Mouse (Mus musculus): ENCODE measurements around the gene Tmem229b. TPM values are rescaled to one million over a fixed set of nuclear protein-coding genes. Genes with fewer than 3 reads are reported as not detected.
"Not testable (repeated sequence)": the region's sequence is repeated elsewhere in the genome, so short reads cannot be mapped to it uniquely, and the experiment has no call there.

Tmem229b gene
- polyA plus RNA-seq, 1 experiment: 1.4 TPM

DNA sequence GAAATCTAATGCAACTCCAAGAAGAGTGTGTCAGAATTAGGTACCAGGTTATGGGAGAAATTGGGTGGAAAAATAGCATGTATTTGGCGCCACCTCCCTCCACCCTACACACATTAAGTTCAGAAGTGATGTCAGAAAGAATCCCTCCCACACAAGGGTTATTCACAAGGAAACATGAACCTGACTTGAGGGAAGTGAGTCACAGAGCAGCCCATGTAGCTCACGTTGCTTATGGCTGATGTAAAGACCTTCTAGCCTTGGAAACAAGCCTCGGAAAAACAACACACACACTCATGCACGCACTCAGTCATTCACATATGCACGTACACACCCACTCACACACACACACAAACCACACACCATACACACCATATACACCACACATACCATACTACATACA is 67.3 kb downstream of the Tmem229b start:
- Histone ChIP-seq H3K27ac (ENCODE audit: insufficient read depth, low read length) (no peak overlapping the region), H3K4me3 (ENCODE audit: low read depth, low read length) (no peak overlapping the region), H3K9me3 (replicated peaks; ENCODE audit: control insufficient read depth, insufficient read depth, low read length, poor library complexity, severe bottlenecking) (no peaks in the 10 kb centered on the region), H3K4me1 (ENCODE audit: control insufficient read depth, insufficient read depth, low read length) (no peaks in the 10 kb centered on the region), H3K36me3 (ENCODE audit: control insufficient read depth, insufficient read depth, low read length, poor library complexity, severe bottlenecking) (no peaks in the 10 kb centered on the region), H3K27me3 (ENCODE audit: control insufficient read depth, insufficient read depth, low read length, poor library complexity, severe bottlenecking) (no peaks in the 10 kb centered on the region), H3K9ac (ENCODE audit: low read depth, poor library complexity, severe bottlenecking) (no peak overlapping the region)
- TF ChIP-seq POLR2A (IDR thresholded peaks at IDR 0.05; ENCODE audit: insufficient read depth, low read length) (no peak), CTCF (IDR thresholded peaks at IDR 0.05; ENCODE audit: low read depth, low read length) (no peak), EP300 (IDR thresholded peaks at IDR 0.05; ENCODE audit: insufficient read depth, low read depth, low read length) (no peak)

GRCm38 (mm10) chr12:78939393-78940037 is 67.9 kb downstream of the Tmem229b start:
- H3K9ac ChIP-seq (ENCODE audit: low read depth, poor library complexity, severe bottlenecking): no peak overlapping the region
- H3K36me3 ChIP-seq (ENCODE audit: control insufficient read depth, insufficient read depth, low read length, poor library complexity, severe bottlenecking): no peaks in the 10 kb centered on the region
- no peak overlapping the region for H3K27ac ChIP-seq (ENCODE audit: insufficient read depth, low read length)
- no peaks in the 10 kb centered on the region for H3K4me1 ChIP-seq (ENCODE audit: control insufficient read depth, insufficient read depth, low read length)
- H3K9me3 ChIP-seq (replicated peaks; ENCODE audit: control insufficient read depth, insufficient read depth, low read length, poor library complexity, severe bottlenecking): no peaks in the 10 kb centered on the region
- no peak for TF ChIP-seq POLR2A (IDR thresholded peaks at IDR 0.05; ENCODE audit: insufficient read depth, low read length)
- no peak for TF ChIP-seq CTCF (IDR thresholded peaks at IDR 0.05; ENCODE audit: low read depth, low read length)
- no peak for TF ChIP-seq EP300 (IDR thresholded peaks at IDR 0.05; ENCODE audit: insufficient read depth, low read depth, low read length)
- no peaks in the 10 kb centered on the region for H3K27me3 ChIP-seq (ENCODE audit: control insufficient read depth, insufficient read depth, low read length, poor library complexity, severe bottlenecking)
- no peak overlapping the region for H3K4me3 ChIP-seq (ENCODE audit: low read depth, low read length)

- TF ChIP-seq CTCF (IDR thresholded peaks at IDR 0.05; ENCODE audit: low read depth, low read length) (no peak), EP300 (IDR thresholded peaks at IDR 0.05; ENCODE audit: insufficient read depth, low read depth, low read length) (no peak), POLR2A (IDR thresholded peaks at IDR 0.05; ENCODE audit: insufficient read depth, low read length) (no peak)
- H3K27me3 ChIP-seq (ENCODE audit: control insufficient read depth, insufficient read depth, low read length, poor library complexity, severe bottlenecking): no peaks in the 10 kb centered on the region
- no peaks in the 10 kb centered on the region for H3K4me1 ChIP-seq (ENCODE audit: control insufficient read depth, insufficient read depth, low read length)
Measured at GRCm38 (mm10) chr12:78936494-78936893, 70.9 kb downstream of the Tmem229b start.

DNA sequence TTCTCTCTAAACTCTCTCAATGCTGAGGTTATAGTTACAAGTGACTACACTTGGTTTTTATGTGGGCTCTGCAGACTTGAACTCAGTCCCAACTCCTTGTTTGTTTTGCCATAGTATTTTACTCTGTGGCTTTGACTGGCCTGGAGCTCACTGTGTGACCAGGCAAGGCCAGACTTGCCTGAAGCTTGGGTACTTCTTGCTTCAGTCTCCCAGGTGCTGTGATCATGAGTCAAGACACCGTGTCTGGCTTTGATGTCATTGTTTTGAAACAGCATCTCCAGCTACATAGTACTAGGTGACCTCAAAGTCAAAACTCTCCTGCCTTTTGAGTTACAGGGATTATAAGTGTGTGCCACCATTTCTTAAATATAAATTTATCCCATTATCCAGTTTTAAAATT is 77.5 kb downstream of the Tmem229b start:
- H3K9ac ChIP-seq (ENCODE audit: low read depth, poor library complexity, severe bottlenecking): no peak overlapping the region
- no peaks in the 10 kb centered on the region for H3K4me1 ChIP-seq (ENCODE audit: control insufficient read depth, insufficient read depth, low read length)
- H3K27me3 ChIP-seq (ENCODE audit: control insufficient read depth, insufficient read depth, low read length, poor library complexity, severe bottlenecking): no peaks in the 10 kb centered on the region
- H3K9me3 ChIP-seq (replicated peaks; ENCODE audit: control insufficient read depth, insufficient read depth, low read length, poor library complexity, severe bottlenecking): no peaks in the 10 kb centered on the region
- no peak overlapping the region for H3K4me3 ChIP-seq (ENCODE audit: low read depth, low read length)
- no peaks in the 10 kb centered on the region for H3K36me3 ChIP-seq (ENCODE audit: control insufficient read depth, insufficient read depth, low read length, poor library complexity, severe bottlenecking)
- H3K27ac ChIP-seq (ENCODE audit: insufficient read depth, low read length): no peak overlapping the region
- TF ChIP-seq CTCF (IDR thresholded peaks at IDR 0.05; ENCODE audit: low read depth, low read length) (no peak), EP300 (IDR thresholded peaks at IDR 0.05; ENCODE audit: insufficient read depth, low read depth, low read length) (no peak), POLR2A (IDR thresholded peaks at IDR 0.05; ENCODE audit: insufficient read depth, low read length) (no peak)

More at GRCm38 (mm10) chr12:78936494-78936893, 70.9 kb downstream of the Tmem229b start:
- no peaks in the 10 kb centered on the region for H3K36me3 ChIP-seq (ENCODE audit: control insufficient read depth, insufficient read depth, low read length, poor library complexity, severe bottlenecking)
- no peak overlapping the region for H3K4me3 ChIP-seq (ENCODE audit: low read depth, low read length)
- H3K9ac ChIP-seq (ENCODE audit: low read depth, poor library complexity, severe bottlenecking): no peak overlapping the region
- no peak overlapping the region for H3K27ac ChIP-seq (ENCODE audit: insufficient read depth, low read length)
- no peaks in the 10 kb centered on the region for H3K9me3 ChIP-seq (replicated peaks; ENCODE audit: control insufficient read depth, insufficient read depth, low read length, poor library complexity, severe bottlenecking)

GRCm38 (mm10) chr12:78927287-78927686 is 80.1 kb downstream of the Tmem229b start:
- H3K9ac ChIP-seq (ENCODE audit: low read depth, poor library complexity, severe bottlenecking): no peak overlapping the region
- H3K27me3 ChIP-seq (ENCODE audit: control insufficient read depth, insufficient read depth, low read length, poor library complexity, severe bottlenecking): no peaks in the 10 kb centered on the region
- no peak overlapping the region for H3K4me3 ChIP-seq (ENCODE audit: low read depth, low read length)
- no peaks in the 10 kb centered on the region for H3K9me3 ChIP-seq (replicated peaks; ENCODE audit: control insufficient read depth, insufficient read depth, low read length, poor library complexity, severe bottlenecking)
- no peaks in the 10 kb centered on the region for H3K4me1 ChIP-seq (ENCODE audit: control insufficient read depth, insufficient read depth, low read length)
- TF ChIP-seq POLR2A (IDR thresholded peaks at IDR 0.05; ENCODE audit: insufficient read depth, low read length) (no peak), CTCF (IDR thresholded peaks at IDR 0.05; ENCODE audit: low read depth, low read length) (no peak), EP300 (IDR thresholded peaks at IDR 0.05; ENCODE audit: insufficient read depth, low read depth, low read length) (no peak)
- no peaks in the 10 kb centered on the region for H3K36me3 ChIP-seq (ENCODE audit: control insufficient read depth, insufficient read depth, low read length, poor library complexity, severe bottlenecking)
- no peak overlapping the region for H3K27ac ChIP-seq (ENCODE audit: insufficient read depth, low read length)

- no peaks in the 10 kb centered on the region for H3K4me1 ChIP-seq (ENCODE audit: control insufficient read depth, insufficient read depth, low read length)
- no peaks in the 10 kb centered on the region for H3K27me3 ChIP-seq (ENCODE audit: control insufficient read depth, insufficient read depth, low read length, poor library complexity, severe bottlenecking)
- no peak for TF ChIP-seq EP300 (IDR thresholded peaks at IDR 0.05; ENCODE audit: insufficient read depth, low read depth, low read length)
- TF ChIP-seq POLR2A (IDR thresholded peaks at IDR 0.05; ENCODE audit: insufficient read depth, low read length): no peak
- TF ChIP-seq CTCF (IDR thresholded peaks at IDR 0.05; ENCODE audit: low read depth, low read length): no peak
- H3K36me3 ChIP-seq (ENCODE audit: control insufficient read depth, insufficient read depth, low read length, poor library complexity, severe bottlenecking): no peaks in the 10 kb centered on the region
- H3K4me3 ChIP-seq (ENCODE audit: low read depth, low read length): no peak overlapping the region
- no peaks in the 10 kb centered on the region for H3K9me3 ChIP-seq (replicated peaks; ENCODE audit: control insufficient read depth, insufficient read depth, low read length, poor library complexity, severe bottlenecking)
- no peak overlapping the region for H3K27ac ChIP-seq (ENCODE audit: insufficient read depth, low read length)
- no peak overlapping the region for H3K9ac ChIP-seq (ENCODE audit: low read depth, poor library complexity, severe bottlenecking)
Measured at GRCm38 (mm10) chr12:78923539-78924189, 83.8 kb downstream of the Tmem229b start.

GRCm38 (mm10) chr12:78922977-78923376 is 84.5 kb downstream of the Tmem229b start:
- not testable (repeated sequence) for H3K27me3 ChIP-seq (ENCODE audit: control insufficient read depth, insufficient read depth, low read length, poor library complexity, severe bottlenecking); H3K9me3 ChIP-seq (replicated peaks; ENCODE audit: control insufficient read depth, insufficient read depth, low read length, poor library complexity, severe bottlenecking); H3K36me3 ChIP-seq (ENCODE audit: control insufficient read depth, insufficient read depth, low read length, poor library complexity, severe bottlenecking); H3K4me1 ChIP-seq (ENCODE audit: control insufficient read depth, insufficient read depth, low read length); H3K27ac ChIP-seq (ENCODE audit: insufficient read depth, low read length); H3K4me3 ChIP-seq (ENCODE audit: low read depth, low read length); H3K9ac ChIP-seq (ENCODE audit: low read depth, poor library complexity, severe bottlenecking)

Measured in ES-Bruce4 (cell line).